Mouse (Mus musculus) myocyte (in vitro differentiated cells): ENCODE measurements around the gene Noxo1. TPM values are rescaled to one million over a fixed set of nuclear protein-coding genes. Genes with fewer than 3 reads are reported as not detected.
A peak's percentile ranks its signal among the peaks of the same experiment; 100 is the strongest.

Experiments
- H3K27me3 ChIP-seq: one replicate; pipeline ENCODE4 v1.6.1; 2011; ENCODE audit not compliant: control insufficient read depth, insufficient read depth, insufficient read length
- H3K36me3 ChIP-seq: one replicate; pipeline ENCODE4 v1.6.1; 2011; ENCODE audit not compliant: control insufficient read depth, insufficient read depth
- H3K4me2 ChIP-seq: one replicate; pipeline ENCODE4 v1.6.1; 2011; ENCODE audit warnings: low read depth, control low read depth
- H3K4me3 ChIP-seq: one replicate; pipeline ENCODE4 v1.5.1; 2011; ENCODE audit warnings: mild to moderate bottlenecking, control low read depth, moderate library complexity
- H3K79me2 ChIP-seq: one replicate; pipeline ENCODE4 v1.6.1; 2011; ENCODE audit not compliant: control insufficient read depth, insufficient read depth
- H3ac ChIP-seq: one replicate; pipeline ENCODE4 v1.6.1; 2011; ENCODE audit not compliant: control insufficient read depth, insufficient read length
- CEBPB ChIP-seq: IDR thresholded peaks from 2 replicates; pipeline ENCODE4 v1.6.1; 2011; ENCODE audit warnings: mild to moderate bottlenecking, moderate library complexity; ENCODE audit not compliant: poor library complexity, insufficient read depth, severe bottlenecking
- E2F4 ChIP-seq: IDR thresholded peaks from one replicate; pipeline ENCODE4 v1.6.1; 2011; ENCODE audit warnings: mild to moderate bottlenecking, control low read depth, moderate library complexity; ENCODE audit not compliant: insufficient read depth
- MAX ChIP-seq: IDR thresholded peaks from one replicate; pipeline ENCODE4 v1.6.1; 2011; ENCODE audit warnings: low read depth, mild to moderate bottlenecking, control low read depth
- MYOD1 ChIP-seq, 3 experiments: IDR thresholded peaks; one replicate each; pipeline ENCODE4 v1.6.1; 2011; ENCODE audit warnings: control low read depth in 2 of 3, low read depth in 2 of 3, mild to moderate bottlenecking in 2 of 3, moderate library complexity in 1 of 3; ENCODE audit not compliant: insufficient read length in 2 of 3, control insufficient read depth in 1 of 3
- MYOG ChIP-seq, 3 experiments: IDR thresholded peaks; one replicate each; pipeline ENCODE4 v1.6.1; 2011; ENCODE audit warnings: control low read depth in 2 of 3, low read depth in 2 of 3, mild to moderate bottlenecking in 2 of 3; ENCODE audit not compliant: insufficient read length in 2 of 3, control insufficient read depth in 1 of 3, insufficient read depth in 1 of 3
- POLR2A ChIP-seq: IDR thresholded peaks from one replicate; pipeline ENCODE4 v1.6.1; 2011; ENCODE audit warnings: low read depth, mild to moderate bottlenecking, control low read depth, moderate library complexity; ENCODE audit not compliant: insufficient read length
- POLR2AphosphoS2 ChIP-seq: IDR thresholded peaks from one replicate; pipeline ENCODE4 v1.6.1; 2011; ENCODE audit warnings: low read depth, control low read depth; ENCODE audit not compliant: insufficient read length
- REST ChIP-seq: IDR thresholded peaks from one replicate; pipeline ENCODE4 v1.6.1; 2011; ENCODE audit warnings: mild to moderate bottlenecking, control low read depth, moderate library complexity; ENCODE audit not compliant: insufficient read depth, insufficient read length
- SRF ChIP-seq: IDR thresholded peaks from one replicate; pipeline ENCODE4 v1.6.1; 2011; ENCODE audit warnings: low read depth; ENCODE audit not compliant: control insufficient read depth, insufficient read length
- TCF12 ChIP-seq: IDR thresholded peaks from one replicate; pipeline ENCODE4 v1.6.1; 2011; ENCODE audit warnings: mild to moderate bottlenecking, control low read depth; ENCODE audit not compliant: poor library complexity, insufficient read depth, severe bottlenecking
- TCF3 ChIP-seq: IDR thresholded peaks from one replicate; pipeline ENCODE4 v1.6.1; 2011; ENCODE audit warnings: low read depth, control low read depth; ENCODE audit not compliant: insufficient read length
- USF1 ChIP-seq: IDR thresholded peaks from one replicate; pipeline ENCODE4 v1.6.1; 2011; ENCODE audit warnings: low read depth, mild to moderate bottlenecking, control low read depth, moderate library complexity
- polyA plus RNA-seq: library from polyadenylated mRNA; unstranded; fragments of >200 nt; fragmentation: generic; extraction: Trizol; gene quantifications from one replicate; pipeline ENCODE4 v1.2.1, GENCODE M21; 2012; ENCODE audit warnings: missing spikeins

The Noxo1 gene
- 0.54 TPM for polyA plus RNA-seq

DNA sequence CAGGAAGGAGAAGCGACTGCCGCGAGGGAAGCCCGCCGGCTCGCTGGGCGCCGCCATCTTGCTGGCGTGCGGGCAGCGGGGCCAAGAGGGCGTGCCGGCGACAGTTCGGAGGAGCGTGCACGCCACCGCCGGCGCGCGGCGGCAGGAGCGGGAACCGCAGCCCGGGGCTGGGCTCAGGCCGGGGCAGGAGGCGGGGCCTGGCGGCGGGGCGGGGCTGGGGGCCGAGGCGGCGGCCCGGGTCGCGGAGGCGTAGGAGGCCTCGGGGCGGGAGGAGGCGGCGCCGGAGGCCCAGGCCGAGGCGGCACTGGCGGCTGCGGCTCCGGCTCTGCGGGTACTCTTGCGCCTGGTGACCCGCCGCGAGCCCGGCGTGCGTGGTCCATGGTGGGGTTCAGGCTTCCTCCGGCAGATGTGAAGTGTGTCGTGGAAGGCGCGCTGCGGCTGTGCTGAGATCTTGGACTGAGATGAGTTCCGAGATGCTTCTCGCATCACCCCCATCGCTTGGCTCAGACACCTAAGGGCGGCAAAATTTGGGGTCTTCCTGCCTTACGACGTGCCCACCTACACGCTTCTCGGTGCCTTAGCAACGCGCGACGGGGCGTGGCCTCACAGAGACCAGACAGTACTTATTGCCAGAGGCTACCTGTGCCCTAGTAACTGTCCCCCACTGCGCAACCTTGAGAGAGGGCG lies at the start of gene Noxo1, which contains the start of gene Gfer:
Gene Noxo1, plus strand, starts transcription at position 224 of the 687 bp plus-strand sequence.
Gene Gfer, minus strand, starts transcription at position 146 of the 687 bp plus-strand sequence.
- no peak for TF ChIP-seq USF1
- peak in 1 of 3 experiments; percentile 51 for TF ChIP-seq MYOD1 (IDR thresholded peaks at IDR 0.05; ENCODE audit: control insufficient read depth in 1 of 3, insufficient read length in 2 of 3, low read depth in 2 of 3)
- TF ChIP-seq CEBPB, result no peak
- no peak for TF ChIP-seq REST
- TF ChIP-seq POLR2AphosphoS2, result peak; percentile 86
- TF ChIP-seq POLR2A, result peak; percentile 91
- no peak for TF ChIP-seq MAX
- TF ChIP-seq MYOG (IDR thresholded peaks at IDR 0.05; ENCODE audit: control insufficient read depth in 1 of 3, insufficient read depth in 1 of 3, insufficient read length in 2 of 3, low read depth in 2 of 3), result no peak
- TF ChIP-seq SRF, result no peak
- TF ChIP-seq E2F4, result no peak
- no peak for TF ChIP-seq TCF3
- peak within 1 kb of the TSS; percentile 50 for H3ac ChIP-seq
- peak within 1 kb of the TSS; percentile 84 for H3K4me2 ChIP-seq
- peak within 1 kb of the TSS; percentile 45 for H3K4me3 ChIP-seq
- H3K79me2 ChIP-seq, result peaks cover 5% of the 10 kb centered on the region
- no peaks in the 10 kb centered on the region for H3K36me3 ChIP-seq
- H3K27me3 ChIP-seq, result no peaks in the 10 kb centered on the region

DNA sequence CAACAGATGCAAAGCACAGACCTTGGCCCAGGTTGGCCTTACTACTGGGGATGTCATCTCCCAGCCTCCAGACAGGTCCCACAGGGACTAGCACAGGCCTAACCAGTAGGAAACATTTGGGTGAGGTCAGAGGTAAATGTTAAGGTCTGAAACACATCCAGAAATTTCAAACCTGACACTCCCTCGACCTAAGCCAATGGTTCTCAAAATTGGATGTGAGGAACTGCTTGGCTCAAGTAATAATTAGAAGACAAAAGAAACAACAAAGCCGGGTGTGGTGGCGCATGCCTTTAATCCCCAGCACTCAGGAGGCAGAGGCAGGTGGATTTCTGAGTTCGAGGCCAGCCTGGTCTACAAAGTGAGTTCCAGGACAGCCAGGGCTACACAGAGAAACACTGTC lies 49.7 kb upstream of the Noxo1 start:
- H3K4me2 ChIP-seq, result no peak overlapping the region

DNA sequence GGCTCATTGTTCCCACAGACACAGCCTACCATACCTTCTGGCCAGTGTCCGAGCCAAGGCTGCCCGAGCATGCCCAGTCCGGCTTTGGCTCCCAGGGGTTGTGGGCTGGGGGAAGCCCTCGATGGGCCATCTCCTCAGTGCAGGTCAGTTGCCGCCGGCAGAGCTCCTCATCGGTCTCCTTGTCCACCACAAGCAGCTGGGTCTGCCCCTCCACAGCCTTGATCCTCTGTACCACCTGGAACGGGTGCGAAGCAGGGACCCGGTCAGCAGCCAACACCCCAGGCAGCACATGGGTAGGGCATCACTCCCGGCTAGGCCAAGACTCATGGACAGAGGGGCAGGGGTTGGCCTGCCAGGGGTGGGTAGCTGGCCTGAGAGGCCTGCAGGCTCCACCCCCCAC lies 48.5 kb upstream of the Noxo1 start:
- Histone ChIP-seq H3K4me3 (no peak overlapping the region), H3ac (no peak overlapping the region), H3K4me2 (no peak overlapping the region), H3K79me2 (no peaks in the 10 kb centered on the region), H3K36me3 (no peaks in the 10 kb centered on the region), H3K27me3 (no peaks in the 10 kb centered on the region)
- TF ChIP-seq TCF12, result no peak
- no peak for TF ChIP-seq TCF3
- TF ChIP-seq SRF, result no peak
- TF ChIP-seq MYOG (IDR thresholded peaks at IDR 0.05; ENCODE audit: control insufficient read depth in 1 of 3, insufficient read depth in 1 of 3, insufficient read length in 2 of 3, low read depth in 2 of 3), result no peak
- TF ChIP-seq MAX, result no peak

More for the DNA sequence above, 49.7 kb upstream of the Noxo1 start:
- Histone ChIP-seq H3K27me3 (no peaks in the 10 kb centered on the region), H3K4me3 (no peak overlapping the region), H3ac (no peak overlapping the region), H3K36me3 (no peaks in the 10 kb centered on the region), H3K79me2 (no peaks in the 10 kb centered on the region)
- TF ChIP-seq POLR2AphosphoS2 (no peak), MAX (no peak), SRF (no peak), REST (no peak)

DNA sequence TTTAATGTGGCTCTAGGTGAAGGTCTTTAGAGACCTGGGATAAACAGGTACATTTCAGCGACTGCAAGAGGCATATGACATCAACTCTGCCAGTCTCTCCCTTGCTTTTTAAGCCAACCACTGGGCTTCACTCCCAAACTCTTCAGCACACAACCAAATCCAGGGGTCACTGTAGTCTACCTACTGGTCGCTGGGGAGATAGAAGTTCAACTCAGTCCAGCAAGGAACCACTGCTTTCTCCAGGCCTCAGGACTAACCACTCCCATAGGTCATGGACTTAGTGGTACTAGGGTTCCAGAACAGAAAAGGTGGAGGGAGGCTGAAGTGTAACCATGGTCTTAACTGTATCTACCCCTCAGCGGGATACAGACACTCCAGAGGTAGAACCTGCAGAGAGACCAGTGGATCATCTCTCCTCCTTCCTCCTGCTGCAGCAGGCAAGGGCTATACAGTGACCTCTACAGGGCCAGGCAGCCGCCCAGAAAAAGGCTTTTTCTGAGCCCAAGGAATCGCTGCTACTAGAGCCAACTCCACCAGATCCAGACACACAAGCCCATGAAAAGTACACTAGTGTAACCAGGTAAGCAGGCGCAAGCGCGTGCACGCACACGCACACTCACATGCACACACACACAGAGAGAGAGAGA lies 47.2 kb upstream of the Noxo1 start:
- TF ChIP-seq POLR2AphosphoS2, result no peak
- TF ChIP-seq E2F4, result no peak
- no peak for TF ChIP-seq POLR2A
- no peak for TF ChIP-seq TCF12
- no peak for TF ChIP-seq TCF3
- TF ChIP-seq CEBPB, result no peak
- no peak for TF ChIP-seq MYOG (IDR thresholded peaks at IDR 0.05; ENCODE audit: control insufficient read depth in 1 of 3, insufficient read depth in 1 of 3, insufficient read length in 2 of 3, low read depth in 2 of 3)
- TF ChIP-seq MYOD1 (IDR thresholded peaks at IDR 0.05; ENCODE audit: control insufficient read depth in 1 of 3, insufficient read length in 2 of 3, low read depth in 2 of 3), result no peak
- TF ChIP-seq SRF, result no peak
- no peak for TF ChIP-seq USF1
- no peak for TF ChIP-seq MAX
- no peak for TF ChIP-seq REST
- Histone ChIP-seq H3K4me3 (peak overlapping the region; percentile 5), H3K27me3 (no peaks in the 10 kb centered on the region), H3K4me2 (peak overlapping the region; percentile 87), H3K79me2 (no peaks in the 10 kb centered on the region), H3ac (no peak overlapping the region), H3K36me3 (no peaks in the 10 kb centered on the region)

DNA sequence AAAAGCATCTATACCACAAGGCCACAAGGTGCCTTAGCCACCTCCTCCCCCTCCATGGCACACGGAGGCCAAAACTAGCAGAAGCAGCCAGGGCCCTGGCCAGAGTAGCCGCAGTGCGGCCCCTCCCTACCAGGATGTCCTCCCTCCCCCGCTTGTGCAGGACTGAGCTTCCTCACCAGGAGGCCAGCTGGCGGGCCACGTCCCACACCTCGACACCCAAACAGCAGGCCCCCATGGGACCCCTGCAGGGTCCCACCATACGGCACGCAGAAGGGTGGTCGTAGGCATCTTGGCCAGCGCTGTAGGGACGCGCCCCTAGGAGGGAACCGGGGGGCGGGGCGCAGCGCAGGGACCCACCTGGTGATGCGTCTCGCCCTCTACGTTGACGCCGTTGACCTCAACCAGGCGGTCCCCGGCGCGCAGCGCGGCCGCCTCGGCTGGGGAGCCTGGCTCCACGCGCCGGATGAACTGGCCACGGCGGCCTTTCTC lies 46.4 kb upstream of the Noxo1 start:
- Histone ChIP-seq H3K4me3 (peak overlapping the region; percentile 5), H3K4me2 (peak overlapping the region; percentile 87), H3K36me3 (no peaks in the 10 kb centered on the region), H3ac (peak overlapping the region; percentile 4), H3K27me3 (no peaks in the 10 kb centered on the region), H3K79me2 (no peaks in the 10 kb centered on the region)
- no peak for TF ChIP-seq CEBPB
- TF ChIP-seq TCF3, result no peak
- TF ChIP-seq MYOD1 (IDR thresholded peaks at IDR 0.05; ENCODE audit: control insufficient read depth in 1 of 3, insufficient read length in 2 of 3, low read depth in 2 of 3), result peak in 1 of 3 experiments; percentile 14
- no peak for TF ChIP-seq POLR2A
- TF ChIP-seq POLR2AphosphoS2, result no peak
- no peak for TF ChIP-seq REST
- peak in 1 of 3 experiments; percentile 35 for TF ChIP-seq MYOG (IDR thresholded peaks at IDR 0.05; ENCODE audit: control insufficient read depth in 1 of 3, insufficient read depth in 1 of 3, insufficient read length in 2 of 3, low read depth in 2 of 3)
- TF ChIP-seq E2F4, result no peak
- TF ChIP-seq TCF12, result no peak
